Mouse (Mus musculus) MEL (cell line): ENCODE measurements around the gene Klk5.

Experiments
- BHLHE40 ChIP-seq: IDR thresholded peaks from 2 replicates; pipeline ENCODE4 v1.6.1; 2012; ENCODE audit warnings: low read depth, mild to moderate bottlenecking, inconsistent platforms, low read length, improper control_type of control experiment, borderline replicate concordance
- CTCF ChIP-seq, 3 experiments: IDR thresholded peaks in 2 of 3; conservative IDR thresholded peaks in 1 of 3; 2 replicates each; pipeline ENCODE4 v1.5.1; 2011 to 2012; ENCODE audit warnings: low read length in 3 of 3, low read depth in 2 of 3, mild to moderate bottlenecking in 2 of 3, improper control_type of control experiment in 1 of 3, inconsistent platforms in 1 of 3, mixed read lengths in 1 of 3, moderate library complexity in 1 of 3; ENCODE audit not compliant: control insufficient read depth in 1 of 3, insufficient read depth in 1 of 3, poor library complexity in 1 of 3, severe bottlenecking in 1 of 3
- EP300 ChIP-seq, 2 experiments: IDR thresholded peaks; 2 replicates each; pipeline ENCODE4 v1.6.1; 2011; ENCODE audit warnings: improper control_type of control experiment in 2 of 2, low read length in 2 of 2, low read depth in 1 of 2, mild to moderate bottlenecking in 1 of 2
- ETS1 ChIP-seq: IDR thresholded peaks from 2 replicates; pipeline ENCODE4 v1.6.1; 2012; ENCODE audit warnings: low read depth, mild to moderate bottlenecking, inconsistent platforms, low read length, improper control_type of control experiment, moderate library complexity
- MAX ChIP-seq: IDR thresholded peaks from 2 replicates; pipeline ENCODE4 v1.6.1; 2011; ENCODE audit warnings: low read length, improper control_type of control experiment
- NRF1 ChIP-seq: IDR thresholded peaks from 2 replicates; pipeline ENCODE4 v1.6.1; 2014; ENCODE audit warnings: low read depth, mild to moderate bottlenecking, inconsistent platforms, low read length, improper control_type of control experiment, moderate library complexity; ENCODE audit not compliant: poor library complexity, insufficient read depth, severe bottlenecking
- POLR2A ChIP-seq, 2 experiments: IDR thresholded peaks; 2 replicates each; pipeline ENCODE4 v1.6.1; 2011 to 2012; ENCODE audit warnings: low read length in 2 of 2, mild to moderate bottlenecking in 2 of 2, control low read depth in 1 of 2, improper control_type of control experiment in 1 of 2, low read depth in 1 of 2, moderate library complexity in 1 of 2; ENCODE audit not compliant: control insufficient read depth in 1 of 2, insufficient read depth in 1 of 2, poor library complexity in 1 of 2
- POLR2AphosphoS2 ChIP-seq: IDR thresholded peaks from 2 replicates; pipeline ENCODE4 v1.6.1; 2011; ENCODE audit warnings: low read length, improper control_type of control experiment
- POLR2AphosphoS5 ChIP-seq: IDR thresholded peaks from 2 replicates; pipeline ENCODE4 v1.6.1; 2012; ENCODE audit warnings: low read depth, borderline replicate concordance, mild to moderate bottlenecking, inconsistent platforms, low read length, moderate library complexity, mixed read lengths
- SIN3A ChIP-seq: IDR thresholded peaks from 2 replicates; pipeline ENCODE4 v1.6.1; 2012; ENCODE audit warnings: low read length, improper control_type of control experiment, inconsistent platforms
- TAL1 ChIP-seq: IDR thresholded peaks from 2 replicates; pipeline ENCODE4 v1.6.1; 2012; ENCODE audit warnings: mild to moderate bottlenecking, inconsistent platforms, low read length, moderate library complexity, mixed read lengths
- TCF12 ChIP-seq: IDR thresholded peaks from 2 replicates; pipeline ENCODE4 v1.6.1; 2014; ENCODE audit warnings: low read depth, mild to moderate bottlenecking, inconsistent platforms, low read length, improper control_type of control experiment, moderate library complexity

- TF ChIP-seq TCF12 (no peak), POLR2A (IDR thresholded peaks at IDR 0.05; ENCODE audit: control insufficient read depth in 1 of 2, insufficient read depth in 1 of 2, low read depth in 1 of 2, low read length in 2 of 2, poor library complexity in 1 of 2) (no peak), ETS1 (no peak), SIN3A (no peak), TAL1 (no peak), MAX (no peak), POLR2AphosphoS2 (no peak), POLR2AphosphoS5 (no peak), CTCF (IDR thresholded peaks at IDR 0.05 in 2 of 3, conservative IDR thresholded peaks at IDR 0.05 in 1 of 3; ENCODE audit: control insufficient read depth in 1 of 3, insufficient read depth in 1 of 3, low read depth in 2 of 3, low read length in 3 of 3, poor library complexity in 1 of 3, severe bottlenecking in 1 of 3) (no peak), EP300 (IDR thresholded peaks at IDR 0.05; ENCODE audit: low read depth in 1 of 2, low read length in 2 of 2) (no peak), BHLHE40 (no peak), NRF1 (no peak)
Measured at GRCm38 (mm10) chr7:43829006-43829405, 12.8 kb upstream of the Klk5 start.
